Mouse (Mus musculus) heart, postnatal 4 days (tissue): ENCODE data around the gene Zfp418. TPM values are rescaled to one million over a fixed set of nuclear protein-coding genes. Genes with fewer than 3 reads are reported as not detected.
"Not testable (repeated sequence)": the region's sequence is repeated elsewhere in the genome, so short reads cannot be mapped to it uniquely, and the experiment has no call there.

ENCODE experiments used
- DNase-seq: peaks from one replicate; pipeline ENCODE4 v3.0.0; 2021
- total RNA-seq, 2 experiments: library from RNA; stranded (reverse); gene quantifications; 2 replicates each; pipeline ENCODE4 v1.2.3; 2021

Zfp418 gene
- total RNA-seq: 1 to 10 TPM; 1.1 to 1.4 TPM

GRCm38 (mm10) chr7:7171227-7172147 lies at the start of gene Zfp418:
Zfp418 (plus strand) TSS chr7:7171330.
- peak; percentile 56 for DNase-seq

- DNase-seq: no peak
Observed at GRCm38 (mm10) chr7:7121602-7121980, 49.5 kb upstream of the Zfp418 start.

- not testable (repeated sequence) for DNase-seq
Observed at GRCm38 (mm10) chr7:7130491-7131124, 40.5 kb upstream of the Zfp418 start.

- no peak for DNase-seq
Observed at GRCm38 (mm10) chr7:7132751-7133150, 38.4 kb upstream of the Zfp418 start.

- peak; percentile 59 for DNase-seq
Observed at GRCm38 (mm10) chr7:7136379-7136866, 34.7 kb upstream of the Zfp418 start, which contains the start of gene Zfp773. Zfp773 (minus strand) TSS chr7:7136755.

- DNase-seq: no peak
Observed at GRCm38 (mm10) chr7:7144215-7144614, 26.9 kb upstream of the Zfp418 start.

GRCm38 (mm10) chr7:7145991-7146608 lies 25.0 kb upstream of the Zfp418 start:
- no peak for DNase-seq

GRCm38 (mm10) chr7:7185897-7186296 lies 14.8 kb downstream of the Zfp418 start:
- DNase-seq: no peak

GRCm38 (mm10) chr7:7187417-7188190 lies 16.5 kb downstream of the Zfp418 start:
- no peak for DNase-seq

- peak; percentile 66 for DNase-seq
Observed at GRCm38 (mm10) chr7:7188191-7188942, 17.2 kb downstream of the Zfp418 start.

GRCm38 (mm10) chr7:7209313-7210151 lies 38.4 kb downstream of the Zfp418 start, which contains the start of gene Zfp772:
Zfp772 (minus strand) TSS chr7:7209998.
- DNase-seq: peak; percentile 43

Other genes with a start within 250 kb of the Zfp418 start
- gene Aurkc, start 176.0 kb upstream of the Zfp418 start, total RNA-seq: not detected
- gene Zfp954, start 49.8 kb upstream of the Zfp418 start, total RNA-seq: 1 to 10 TPM; 4.3 to 4.5 TPM
- gene Zfp773, start 34.6 kb upstream of the Zfp418 start, total RNA-seq: under 1 TPM; 0.36 to 0.67 TPM
- gene Zfp772, start 38.7 kb downstream of the Zfp418 start, total RNA-seq: 1 to 10 TPM; 2.8 to 2.9 TPM
- gene Vmn2r29, start 76.0 kb downstream of the Zfp418 start, total RNA-seq: under 1 TPM in 1 of 2 experiments, not detected in 1; 0.18 TPM
- gene Gm45844, start 107.0 kb downstream of the Zfp418 start, total RNA-seq: 1 to 10 TPM in 1 of 2 experiments, under 1 TPM in 1; 0.81 to 2.3 TPM
- gene Clcn4, start 129.5 kb downstream of the Zfp418 start, total RNA-seq: 10 to 100 TPM; 50.9 to 55.0 TPM
- gene Vmn2r30, start 166.3 kb downstream of the Zfp418 start, total RNA-seq: not detected
- gene Gm45783, start 203.2 kb downstream of the Zfp418 start, total RNA-seq: not detected
- not detected for gene Vmn2r31, start 228.4 kb downstream of the Zfp418 start, total RNA-seq